Mouse (Mus musculus): ENCODE data around the gene Tenm4. TPM values are rescaled to one million over a fixed set of nuclear protein-coding genes. Genes with fewer than 3 reads are reported as not detected.

Tenm4 gene
- polyA plus RNA-seq, 1 experiment from 2014 or later: 36.3 TPM

GRCm38 (mm10) chr7:96672322-96672914 lies 501.4 kb downstream of the Tenm4 start:
- Histone ChIP-seq H3K4me1 (peaks cover 22% of the 10 kb centered on the region), H3K27ac (no peak overlapping the region), H3K36me3 (no peaks in the 10 kb centered on the region), H3K4me3 (no peak overlapping the region), H3K27me3 (no peaks in the 10 kb centered on the region), H3K9me3 (no peaks in the 10 kb centered on the region), H3K4me2 (no peak overlapping the region), H3K9ac (no peak overlapping the region)
- WGBS: 32% methylated on average over 6 of the region's 6 CpGs
- ATAC-seq (ENCODE audit: insufficient number of reproducible peaks, low FRiP score, low TSS enrichment, low read depth): no peak

- Histone ChIP-seq H3K27ac (no peak overlapping the region), H3K4me3 (no peak overlapping the region), H3K4me2 (no peak overlapping the region), H3K9ac (no peak overlapping the region), H3K36me3 (no peaks in the 10 kb centered on the region), H3K4me1 (peaks cover 8% of the 10 kb centered on the region), H3K9me3 (no peaks in the 10 kb centered on the region), H3K27me3 (no peaks in the 10 kb centered on the region)
- 72% methylated on average over 2 of the region's 2 CpGs for WGBS
- ATAC-seq (ENCODE audit: insufficient number of reproducible peaks, low FRiP score, low TSS enrichment, low read depth): no peak
Observed at GRCm38 (mm10) chr7:96677082-96677481, 506.0 kb downstream of the Tenm4 start.

- Histone ChIP-seq H3K4me3 (no peak overlapping the region), H3K4me1 (peaks cover 3% of the 10 kb centered on the region; the same call in 1 of the 2 replicates), H3K9me3 (no peaks in the 10 kb centered on the region), H3K27ac (no peak overlapping the region), H3K9ac (no peak overlapping the region), H3K4me2 (no peak overlapping the region), H3K27me3 (no peaks in the 10 kb centered on the region; the same call in 1 of the 2 replicates), H3K36me3 (no peaks in the 10 kb centered on the region)
- ATAC-seq (ENCODE audit: insufficient number of reproducible peaks, low FRiP score, low TSS enrichment, low read depth): no peak
- WGBS: 81% methylated on average over 4 of the region's 4 CpGs
Observed at GRCm38 (mm10) chr7:96678236-96678635, 507.2 kb downstream of the Tenm4 start.

- Histone ChIP-seq H3K36me3 (no peaks in the 10 kb centered on the region), H3K27me3 (no peaks in the 10 kb centered on the region; the same call in 1 of the 2 replicates), H3K4me2 (no peak overlapping the region), H3K27ac (no peak overlapping the region), H3K4me1 (peaks cover 6% of the 10 kb centered on the region; the same call in 1 of the 2 replicates), H3K4me3 (no peak overlapping the region), H3K9me3 (no peaks in the 10 kb centered on the region), H3K9ac (no peak overlapping the region)
- ATAC-seq (ENCODE audit: insufficient number of reproducible peaks, low FRiP score, low TSS enrichment, low read depth): no peak
- WGBS: 80% methylated on average over 1 of the region's 1 CpGs
Observed at GRCm38 (mm10) chr7:96679746-96680145, 508.7 kb downstream of the Tenm4 start.

GRCm38 (mm10) chr7:96680405-96680804 lies 509.4 kb downstream of the Tenm4 start:
- H3K27ac ChIP-seq: no peak overlapping the region
- no peak for ATAC-seq (ENCODE audit: insufficient number of reproducible peaks, low FRiP score, low TSS enrichment, low read depth)
- H3K4me3 ChIP-seq: no peak overlapping the region

GRCm38 (mm10) chr7:96681808-96682207 lies 510.8 kb downstream of the Tenm4 start:
- no peaks in the 10 kb centered on the region for H3K36me3 ChIP-seq
- H3K4me3 ChIP-seq: no peak overlapping the region
- H3K4me1 ChIP-seq: peaks cover 6% of the 10 kb centered on the region; the same call in 1 of the 2 replicates
- no peak for ATAC-seq (ENCODE audit: insufficient number of reproducible peaks, low FRiP score, low TSS enrichment, low read depth)
- no peak overlapping the region for H3K27ac ChIP-seq
- no peak overlapping the region for H3K4me2 ChIP-seq
- no peaks in the 10 kb centered on the region; the same call in 1 of the 2 replicates for H3K27me3 ChIP-seq
- WGBS: 84% methylated on average over 4 of the region's 4 CpGs
- H3K9ac ChIP-seq: no peak overlapping the region
- no peaks in the 10 kb centered on the region for H3K9me3 ChIP-seq

More at GRCm38 (mm10) chr7:96680405-96680804, 509.4 kb downstream of the Tenm4 start:
- Histone ChIP-seq H3K9ac (no peak overlapping the region), H3K27me3 (no peaks in the 10 kb centered on the region; the same call in 1 of the 2 replicates), H3K4me2 (no peak overlapping the region), H3K4me1 (peaks cover 6% of the 10 kb centered on the region; the same call in 1 of the 2 replicates), H3K9me3 (no peaks in the 10 kb centered on the region), H3K36me3 (no peaks in the 10 kb centered on the region)
- 87% methylated on average over 5 of the region's 5 CpGs for WGBS

GRCm38 (mm10) chr7:96688141-96688540 lies 517.1 kb downstream of the Tenm4 start:
- no peak for ATAC-seq (ENCODE audit: insufficient number of reproducible peaks, low FRiP score, low TSS enrichment, low read depth)
- no peaks in the 10 kb centered on the region for H3K27me3 ChIP-seq
- H3K9me3 ChIP-seq: no peaks in the 10 kb centered on the region
- no peak overlapping the region for H3K9ac ChIP-seq
- no peak overlapping the region for H3K4me3 ChIP-seq
- 0 out of 2 replicates have a peak, but pooled peaks cover 3% of the 10 kb centered on the region for H3K4me1 ChIP-seq
- no peak overlapping the region for H3K4me2 ChIP-seq
- H3K36me3 ChIP-seq: no peaks in the 10 kb centered on the region
- H3K27ac ChIP-seq: no peak overlapping the region
- 85% methylated on average over 3 of the region's 3 CpGs for WGBS

GRCm38 (mm10) chr7:96701097-96701845 lies 530.2 kb downstream of the Tenm4 start:
- Histone ChIP-seq H3K36me3 (peaks cover 7% of the 10 kb centered on the region; the same call in 1 of the 2 replicates), H3K27me3 (no peaks in the 10 kb centered on the region), H3K4me2 (no peak overlapping the region), H3K27ac (no peak overlapping the region), H3K9me3 (no peaks in the 10 kb centered on the region), H3K4me1 (peaks cover 5% of the 10 kb centered on the region; the same call in 1 of the 2 replicates), H3K4me3 (no peak overlapping the region), H3K9ac (no peak overlapping the region)
- ATAC-seq (ENCODE audit: insufficient number of reproducible peaks, low FRiP score, low TSS enrichment, low read depth): no peak
- WGBS: 82% methylated on average over 8 of the region's 8 CpGs

- 64% methylated on average over 16 of the region's 16 CpGs for whole genome bisulfite sequencing
- no peak overlapping the region for H3K4me3 ChIP-seq
- H3K27me3 ChIP-seq: no peaks in the 10 kb centered on the region
- no peak for ATAC-seq (ENCODE audit: insufficient number of reproducible peaks, low FRiP score, low TSS enrichment, low read depth)
- no peaks in the 10 kb centered on the region; the same call in 1 of the 2 replicates for H3K36me3 ChIP-seq
- H3K4me2 ChIP-seq: no peak overlapping the region
- no peak overlapping the region for H3K27ac ChIP-seq
- no peaks in the 10 kb centered on the region for H3K9me3 ChIP-seq
- no peak overlapping the region for H3K9ac ChIP-seq
- H3K4me1 ChIP-seq: peaks cover 5% of the 10 kb centered on the region; the same call in 1 of the 2 replicates
Observed at GRCm38 (mm10) chr7:96703958-96704357, 532.9 kb downstream of the Tenm4 start.

GRCm38 (mm10) chr7:96705307-96706129 lies 534.5 kb downstream of the Tenm4 start:
- Histone ChIP-seq H3K9me3 (no peaks in the 10 kb centered on the region), H3K4me3 (no peak overlapping the region), H3K27me3 (no peaks in the 10 kb centered on the region), H3K27ac (no peak overlapping the region), H3K9ac (no peak overlapping the region), H3K4me2 (no peak overlapping the region), H3K36me3 (no peaks in the 10 kb centered on the region; the same call in 1 of the 2 replicates), H3K4me1 (peaks cover 11% of the 10 kb centered on the region; the same call in 1 of the 2 replicates)
- WGBS: 82% methylated on average over 8 of the region's 8 CpGs
- no peak for ATAC-seq (ENCODE audit: insufficient number of reproducible peaks, low FRiP score, low TSS enrichment, low read depth)

GRCm38 (mm10) chr7:96706531-96706930 lies 535.5 kb downstream of the Tenm4 start:
- ATAC-seq (ENCODE audit: insufficient number of reproducible peaks, low FRiP score, low TSS enrichment, low read depth): no peak
- Histone ChIP-seq H3K27ac (no peak overlapping the region), H3K4me3 (no peak overlapping the region), H3K9ac (no peak overlapping the region), H3K36me3 (no peaks in the 10 kb centered on the region; the same call in 1 of the 2 replicates), H3K4me2 (no peak overlapping the region), H3K9me3 (no peaks in the 10 kb centered on the region), H3K27me3 (no peaks in the 10 kb centered on the region), H3K4me1 (peaks cover 12% of the 10 kb centered on the region; the same call in 1 of the 2 replicates)
- WGBS: 88% methylated on average over 7 of the region's 7 CpGs
